Mouse (Mus musculus) kidney, embryonic 14.5 days (tissue): ENCODE data around the gene Pou2f3. TPM values are rescaled to one million over a fixed set of nuclear protein-coding genes. Genes with fewer than 3 reads are reported as not detected.

Source experiments
- ATAC-seq: fragments of 200-750 bp; cut with Nextera tagmentation; 2 replicates; pipeline ENCODE4 v1.8.0; 2017; ENCODE audit warnings: moderate number of reproducible peaks, mild to moderate bottlenecking, moderate TSS enrichment, moderate library complexity; ENCODE audit not compliant: low FRiP score, low TSS enrichment
- H3K27ac ChIP-seq: fragments of 300-500 bp; sonication (generic); 2 replicates; pipeline ENCODE4 v1.5.1; 2014; ENCODE audit warnings: low read depth, mild to moderate bottlenecking, low read length, moderate library complexity, mixed read lengths
- H3K27me3 ChIP-seq: fragments of 300-500 bp; sonication (generic); 2 replicates; pipeline ENCODE4 v1.6.1; 2014; ENCODE audit warnings: mild to moderate bottlenecking, low read length; ENCODE audit not compliant: control insufficient read depth, insufficient read depth
- H3K36me3 ChIP-seq: fragments of 300-500 bp; sonication (generic); 2 replicates; pipeline ENCODE4 v1.6.1; 2014; ENCODE audit warnings: low read length, mixed read lengths; ENCODE audit not compliant: control insufficient read depth, insufficient read depth
- H3K4me1 ChIP-seq: fragments of 300-500 bp; sonication (generic); 2 replicates; pipeline ENCODE4 v1.6.1; 2014; ENCODE audit warnings: low read length, mixed read lengths; ENCODE audit not compliant: control insufficient read depth, insufficient read depth
- H3K4me2 ChIP-seq: fragments of 300-500 bp; sonication (generic); replicated peaks from 2 replicates; pipeline ENCODE4 v1.6.1; 2014; ENCODE audit warnings: low read depth, mild to moderate bottlenecking, low read length
- H3K4me3 ChIP-seq: fragments of 300-500 bp; sonication (generic); 2 replicates; pipeline ENCODE4 v1.5.1; 2014; ENCODE audit warnings: mild to moderate bottlenecking, low read length
- H3K9ac ChIP-seq: fragments of 300-500 bp; sonication (generic); 2 replicates; pipeline ENCODE4 v1.6.1; 2014; ENCODE audit warnings: low read depth, mild to moderate bottlenecking, low read length, moderate library complexity
- H3K9me3 ChIP-seq: fragments of 300-500 bp; sonication (generic); 2 replicates; pipeline ENCODE4 v1.6.1; 2016; ENCODE audit warnings: low read length; ENCODE audit not compliant: control insufficient read depth
- WGBS: fragments of 180-500 bp; shearing (Covaris S2); extraction: QIAGEN DNeasy Blood & Tissue Kit; methylation state at CpG from one replicate; pipeline ENCODE4 v1.1.7; 2014; 5-methylcytosine and 5-hydroxymethylcytosine counted together
- polyA plus RNA-seq: library from polyadenylated mRNA; unstranded; fragments of >200 nt; fragmentation: Nextera tagmentation; extraction: Ambion mirVana; gene quantifications from 2 replicates; pipeline ENCODE4 v1.2.1, GENCODE M21; 2014

The Pou2f3 gene
- polyA plus RNA-seq, 1 experiment from 2014 or later: 0.11 TPM

GRCm38 (mm10) chr9:43076163-43076562 lies 134.0 kb downstream of the Pou2f3 start:
- Histone ChIP-seq H3K4me1 (peaks cover 12% of the 10 kb centered on the region; the same call in 1 of the 2 replicates), H3K27ac (no peak overlapping the region), H3K4me3 (no peak overlapping the region), H3K9ac (no peak overlapping the region), H3K36me3 (no peaks in the 10 kb centered on the region), H3K4me2 (no peak overlapping the region), H3K9me3 (no peaks in the 10 kb centered on the region), H3K27me3 (no peaks in the 10 kb centered on the region)
- ATAC-seq: no peak
- WGBS: 55% methylated on average over 7 of the region's 7 CpGs

- H3K4me2 ChIP-seq: no peak overlapping the region
- 100% methylated on average over 1 of the region's 1 CpGs for WGBS
Observed at GRCm38 (mm10) chr9:43074611-43075010, 135.6 kb downstream of the Pou2f3 start.

More at GRCm38 (mm10) chr9:43074611-43075010, 135.6 kb downstream of the Pou2f3 start:
- Histone ChIP-seq H3K36me3 (no peaks in the 10 kb centered on the region), H3K4me1 (peaks cover 18% of the 10 kb centered on the region; the same call in 1 of the 2 replicates), H3K9ac (no peak overlapping the region), H3K27me3 (no peaks in the 10 kb centered on the region), H3K4me3 (no peak overlapping the region), H3K9me3 (no peaks in the 10 kb centered on the region), H3K27ac (no peak overlapping the region)
- ATAC-seq: no peak

Other genes with a start within 250 kb of the Pou2f3 start
- gene Arhgef12, start 103.1 kb downstream of the Pou2f3 start, polyA plus RNA-seq: 17.1 and 29.1 TPM in 2 replicates
- 6.1 and 9.7 TPM in 2 replicates for gene Tmem136, start 93.8 kb downstream of the Pou2f3 start, polyA plus RNA-seq
- 88.5 and 88.9 TPM in 2 replicates for gene Oaf, start 29.5 kb upstream of the Pou2f3 start, polyA plus RNA-seq
- gene Trim29, start 100.5 kb upstream of the Pou2f3 start, polyA plus RNA-seq: 0.31 and 0.50 TPM in 2 replicates